Mouse (Mus musculus): ENCODE results near the gene Atp2b4. TPM values are rescaled to one million over a fixed set of nuclear protein-coding genes. Genes with fewer than 3 reads are reported as not detected.

Gene Atp2b4
- total and polyA plus RNA-seq, 2 experiments, result 0.86 to 2.4 TPM

- TF ChIP-seq CTCF (IDR thresholded peaks at IDR 0.05; ENCODE audit: low read depth, low read length) (no peak), POLR2A (IDR thresholded peaks at IDR 0.05; ENCODE audit: extremely low read depth, insufficient read depth, low read length) (no peak)
- no peaks in the 10 kb centered on the region for H3K27me3 ChIP-seq (ENCODE audit: control insufficient read depth, insufficient read depth, low read length)
- 97% methylated on average over 12 of the region's 12 CpGs for WGBS
- no peaks in the 10 kb centered on the region for H3K36me3 ChIP-seq (ENCODE audit: control insufficient read depth, insufficient read depth, low read length)
- H3K9ac ChIP-seq (ENCODE audit: low read depth, low read length), result no peak overlapping the region
- no peak overlapping the region for H3K4me3 ChIP-seq (ENCODE audit: insufficient read depth, low read depth, low read length)
- DNase-seq (ENCODE audit: extremely low read depth, low read depth, low spot score), result no peak
- H3K27ac ChIP-seq (replicated peaks; ENCODE audit: insufficient read depth, low read depth, low read length), result no peak overlapping the region
- peaks cover 25% of the 10 kb centered on the region for H3K4me1 ChIP-seq (ENCODE audit: control insufficient read depth, insufficient read depth, low read length)
- no peaks in the 10 kb centered on the region for H3K79me2 ChIP-seq (ENCODE audit: control insufficient read depth, insufficient read depth, low read length)
Observed at GRCm38 (mm10) chr1:133697935-133698620, 102.8 kb downstream of the Atp2b4 start.

- Histone ChIP-seq H3K4me1 (ENCODE audit: control insufficient read depth, insufficient read depth, low read length) (peaks cover 26% of the 10 kb centered on the region), H3K4me3 (ENCODE audit: insufficient read depth, low read depth, low read length) (no peak overlapping the region), H3K27ac (replicated peaks; ENCODE audit: insufficient read depth, low read depth, low read length) (peak overlapping the region; percentile 50), H3K27me3 (ENCODE audit: control insufficient read depth, insufficient read depth, low read length) (no peaks in the 10 kb centered on the region), H3K79me2 (ENCODE audit: control insufficient read depth, insufficient read depth, low read length) (no peaks in the 10 kb centered on the region), H3K9ac (ENCODE audit: low read depth, low read length) (no peak overlapping the region), H3K36me3 (ENCODE audit: control insufficient read depth, insufficient read depth, low read length) (no peaks in the 10 kb centered on the region)
- TF ChIP-seq POLR2A (IDR thresholded peaks at IDR 0.05; ENCODE audit: extremely low read depth, insufficient read depth, low read length), result no peak
- TF ChIP-seq CTCF (IDR thresholded peaks at IDR 0.05; ENCODE audit: low read depth, low read length), result no peak
- DNase-seq (ENCODE audit: extremely low read depth, low read depth, low spot score), result peak; percentile 79
- WGBS, result 19% methylated on average over 7 of the region's 7 CpGs
Observed at GRCm38 (mm10) chr1:133695901-133696300, 104.9 kb downstream of the Atp2b4 start.

- DNase-seq (ENCODE audit: extremely low read depth, low read depth, low spot score), result peak; percentile 15
Observed at GRCm38 (mm10) chr1:133694876-133695275, 106.0 kb downstream of the Atp2b4 start.

GRCm38 (mm10) chr1:133694301-133694700 lies 106.5 kb downstream of the Atp2b4 start:
- TF ChIP-seq CTCF (IDR thresholded peaks at IDR 0.05; ENCODE audit: low read depth, low read length), result no peak
- TF ChIP-seq POLR2A (IDR thresholded peaks at IDR 0.05; ENCODE audit: extremely low read depth, insufficient read depth, low read length), result no peak
- DNase-seq (ENCODE audit: extremely low read depth, low read depth, low spot score), result peak; percentile 94
- H3K4me3 ChIP-seq (ENCODE audit: insufficient read depth, low read depth, low read length), result no peak overlapping the region
- H3K4me1 ChIP-seq (ENCODE audit: control insufficient read depth, insufficient read depth, low read length), result peaks cover 26% of the 10 kb centered on the region
- no peak overlapping the region for H3K9ac ChIP-seq (ENCODE audit: low read depth, low read length)
- H3K27ac ChIP-seq (replicated peaks; ENCODE audit: insufficient read depth, low read depth, low read length), result peak overlapping the region; percentile 86
- 17% methylated on average over 1 of the region's 1 CpGs for WGBS
- no peaks in the 10 kb centered on the region for H3K79me2 ChIP-seq (ENCODE audit: control insufficient read depth, insufficient read depth, low read length)
- H3K36me3 ChIP-seq (ENCODE audit: control insufficient read depth, insufficient read depth, low read length), result no peaks in the 10 kb centered on the region
- no peaks in the 10 kb centered on the region for H3K27me3 ChIP-seq (ENCODE audit: control insufficient read depth, insufficient read depth, low read length)

More at GRCm38 (mm10) chr1:133694876-133695275, 106.0 kb downstream of the Atp2b4 start:
- no peaks in the 10 kb centered on the region for H3K27me3 ChIP-seq (ENCODE audit: control insufficient read depth, insufficient read depth, low read length)
- no peak for TF ChIP-seq CTCF (IDR thresholded peaks at IDR 0.05; ENCODE audit: low read depth, low read length)
- no peak for TF ChIP-seq POLR2A (IDR thresholded peaks at IDR 0.05; ENCODE audit: extremely low read depth, insufficient read depth, low read length)
- H3K27ac ChIP-seq (replicated peaks; ENCODE audit: insufficient read depth, low read depth, low read length), result peak overlapping the region; percentile 86
- no peaks in the 10 kb centered on the region for H3K36me3 ChIP-seq (ENCODE audit: control insufficient read depth, insufficient read depth, low read length)
- no peak overlapping the region for H3K4me3 ChIP-seq (ENCODE audit: insufficient read depth, low read depth, low read length)
- no peak overlapping the region for H3K9ac ChIP-seq (ENCODE audit: low read depth, low read length)
- H3K79me2 ChIP-seq (ENCODE audit: control insufficient read depth, insufficient read depth, low read length), result no peaks in the 10 kb centered on the region
- 55% methylated on average over 1 of the region's 1 CpGs for WGBS
- H3K4me1 ChIP-seq (ENCODE audit: control insufficient read depth, insufficient read depth, low read length), result peaks cover 26% of the 10 kb centered on the region

GRCm38 (mm10) chr1:133693536-133694114 lies 107.2 kb downstream of the Atp2b4 start:
- WGBS, result 72% methylated on average over 11 of the region's 11 CpGs
- Histone ChIP-seq H3K9ac (ENCODE audit: low read depth, low read length) (peak overlapping the region; percentile 17; the same call in 1 of the 2 replicates), H3K36me3 (ENCODE audit: control insufficient read depth, insufficient read depth, low read length) (no peaks in the 10 kb centered on the region), H3K27me3 (ENCODE audit: control insufficient read depth, insufficient read depth, low read length) (no peaks in the 10 kb centered on the region), H3K27ac (replicated peaks; ENCODE audit: insufficient read depth, low read depth, low read length) (peak overlapping the region; percentile 86), H3K4me3 (ENCODE audit: insufficient read depth, low read depth, low read length) (no peak overlapping the region), H3K79me2 (ENCODE audit: control insufficient read depth, insufficient read depth, low read length) (no peaks in the 10 kb centered on the region), H3K4me1 (ENCODE audit: control insufficient read depth, insufficient read depth, low read length) (peaks cover 26% of the 10 kb centered on the region)
- TF ChIP-seq POLR2A (IDR thresholded peaks at IDR 0.05; ENCODE audit: extremely low read depth, insufficient read depth, low read length), result no peak
- TF ChIP-seq CTCF (IDR thresholded peaks at IDR 0.05; ENCODE audit: low read depth, low read length), result no peak
- no peak for DNase-seq (ENCODE audit: extremely low read depth, low read depth, low spot score)

GRCm38 (mm10) chr1:133692195-133692594 lies 108.6 kb downstream of the Atp2b4 start:
- Histone ChIP-seq H3K27me3 (ENCODE audit: control insufficient read depth, insufficient read depth, low read length) (no peaks in the 10 kb centered on the region), H3K4me1 (ENCODE audit: control insufficient read depth, insufficient read depth, low read length) (peaks cover 26% of the 10 kb centered on the region), H3K79me2 (ENCODE audit: control insufficient read depth, insufficient read depth, low read length) (no peaks in the 10 kb centered on the region), H3K9ac (ENCODE audit: low read depth, low read length) (no peak overlapping the region), H3K36me3 (ENCODE audit: control insufficient read depth, insufficient read depth, low read length) (no peaks in the 10 kb centered on the region), H3K4me3 (ENCODE audit: insufficient read depth, low read depth, low read length) (no peak overlapping the region), H3K27ac (replicated peaks; ENCODE audit: insufficient read depth, low read depth, low read length) (no peak overlapping the region)
- DNase-seq (ENCODE audit: extremely low read depth, low read depth, low spot score), result no peak
- no peak for TF ChIP-seq POLR2A (IDR thresholded peaks at IDR 0.05; ENCODE audit: extremely low read depth, insufficient read depth, low read length)
- TF ChIP-seq CTCF (IDR thresholded peaks at IDR 0.05; ENCODE audit: low read depth, low read length), result no peak
- 60% methylated on average over 4 of the region's 4 CpGs for WGBS
